In the genomic region with DNA sequence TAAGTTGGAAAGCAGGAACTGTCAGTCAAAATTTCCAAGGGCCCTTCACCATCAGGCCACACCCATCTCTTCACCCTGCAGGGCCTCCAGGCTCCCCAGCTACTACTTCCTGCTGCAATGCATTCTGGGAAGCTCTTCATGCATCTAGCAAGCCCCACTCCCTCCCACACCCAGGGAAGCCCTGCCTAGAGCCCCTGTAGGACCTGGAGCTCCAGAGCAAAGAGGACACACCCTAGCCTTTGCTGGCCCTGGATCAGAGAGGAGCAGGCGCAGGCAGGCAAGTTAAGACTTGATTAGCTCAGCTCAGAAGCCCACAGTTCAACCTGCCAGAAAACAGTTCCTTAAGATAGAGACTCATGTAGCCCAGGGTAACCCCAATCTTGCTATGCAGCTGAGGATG, we compare ENCODE assay signal across 8 mouse cellular contexts. TPM values are rescaled to one million over a fixed set of nuclear protein-coding genes. Genes with fewer than 3 reads are reported as not detected.
DNase-seq lines count a peak whose midpoint lies in the region; ATAC-seq and TF ChIP-seq lines count a peak whose summit lies in the region.

No protein-coding gene starts in this region.

- H3K9ac ChIP-seq in lung, embryonic 14.5 days, result no peak overlapping the region
- no peak overlapping the region for H3K9ac ChIP-seq in forebrain, postnatal 0 days

- 0 out of 2 replicates have a peak, but pooled peaks cover 7% of the 10 kb centered on the region for H3K36me3 ChIP-seq in lung, embryonic 14.5 days (ENCODE audit: insufficient read depth)
- H3K36me3 ChIP-seq in forebrain, postnatal 0 days (ENCODE audit: insufficient read depth), result no peaks in the 10 kb centered on the region

- H3K27ac ChIP-seq in lung, embryonic 14.5 days (ENCODE audit: low read depth), result peak overlapping the region; percentile 32; the same call in 1 of the 2 replicates
- no peak overlapping the region for H3K27ac ChIP-seq in forebrain, postnatal 0 days (ENCODE audit: low read depth, low read length)

- H3K4me1 ChIP-seq in lung, embryonic 14.5 days (ENCODE audit: insufficient read depth), result peaks cover 3% of the 10 kb centered on the region; the same call in 1 of the 2 replicates
- no peaks in the 10 kb centered on the region for H3K4me1 ChIP-seq in forebrain, postnatal 0 days (ENCODE audit: insufficient read depth)

- ATAC-seq in lung, embryonic 14.5 days (ENCODE audit: insufficient read depth), result peak; percentile 64
- ATAC-seq in forebrain, postnatal 0 days, result no peak

- H3K9me3 ChIP-seq in lung, embryonic 14.5 days (ENCODE audit: low read depth, low read length), result no peaks in the 10 kb centered on the region
- H3K9me3 ChIP-seq in forebrain, postnatal 0 days (ENCODE audit: low read length), result no peaks in the 10 kb centered on the region

- peak; percentile 14 for DNase-seq in embryo, embryonic 10 days (ENCODE audit: low spot score)
- DNase-seq in embryo, embryonic 9.5 days (ENCODE audit: extremely low spot score), result no peak
- DNase-seq in embryo, embryonic 10.5 days (ENCODE audit: low spot score), result peak; percentile 31
- DNase-seq in lung, embryonic 14.5 days, result peak; percentile 74
- peak; percentile 28 to 66 for DNase-seq in thymus, adult 18-20 months
- no peak for DNase-seq in cerebellum, adult 9-10 months
- DNase-seq in urinary bladder, postnatal 25 days (ENCODE audit: low spot score), result no peak
- no peak for DNase-seq in forebrain, postnatal 0 days

- 77% methylated on average over 1 of the region's 1 CpGs for WGBS in lung, embryonic 14.5 days
- 85% methylated on average over 1 of the region's 1 CpGs for WGBS in forebrain, postnatal 0 days

- no peak overlapping the region for H3K4me3 ChIP-seq in lung, embryonic 14.5 days (ENCODE audit: low read depth, low read length)
- no peak overlapping the region for H3K4me3 ChIP-seq in forebrain, postnatal 0 days (ENCODE audit: low read depth, low read length)

- H3K27me3 ChIP-seq in lung, embryonic 14.5 days (ENCODE audit: insufficient read depth, low read length), result no peaks in the 10 kb centered on the region
- no peaks in the 10 kb centered on the region for H3K27me3 ChIP-seq in forebrain, postnatal 0 days (ENCODE audit: insufficient read depth, low read length)

- no peak for TF ChIP-seq CTCF in lung, embryonic 14.5 days (IDR thresholded peaks at IDR 0.05; ENCODE audit: low read depth)
- no peak for TF ChIP-seq CTCF in forebrain, postnatal 0 days (IDR thresholded peaks at IDR 0.05; ENCODE audit: low read depth)

- H3K4me2 ChIP-seq in lung, embryonic 14.5 days, result no peak overlapping the region
- H3K4me2 ChIP-seq in forebrain, postnatal 0 days (ENCODE audit: low read depth), result no peak overlapping the region

RNA-seq across cellular contexts. Expression of a gene that starts 3.9 kb away (rescaled TPM):
- polyA plus RNA-seq in lung, embryonic 14.5 days (2014; fragmentation: Nextera tagmentation; extraction: Ambion mirVana), result 3.1 and 3.9 TPM in 2 replicates
- total RNA-seq in forebrain, postnatal 0 days (2014; rRNA removed), result 3.2 and 7.9 TPM in 2 replicates
- 9.1 and 11.3 TPM in 2 replicates for polyA plus RNA-seq in forebrain, postnatal 0 days (2015; fragmentation: Nextera tagmentation; extraction: Ambion mirVana)

RNA-seq across cellular contexts. Expression of a gene that starts 26.8 kb away (rescaled TPM):
- 0.11 and 0.18 TPM in 2 replicates for polyA plus RNA-seq in lung, embryonic 14.5 days (2014; fragmentation: Nextera tagmentation; extraction: Ambion mirVana)
- 0.62 and 0.95 TPM in 2 replicates for total RNA-seq in forebrain, postnatal 0 days (2014; rRNA removed)
- 1.4 and 1.6 TPM in 2 replicates for polyA plus RNA-seq in forebrain, postnatal 0 days (2015; fragmentation: Nextera tagmentation; extraction: Ambion mirVana)

RNA-seq across cellular contexts. Expression of a gene that starts 46.8 kb away (rescaled TPM):
- polyA plus RNA-seq in lung, embryonic 14.5 days (2014; fragmentation: Nextera tagmentation; extraction: Ambion mirVana), result 15.2 and 18.4 TPM in 2 replicates
- total RNA-seq in forebrain, postnatal 0 days (2014; rRNA removed), result 19.5 and 31.1 TPM in 2 replicates
- 10.7 and 15.2 TPM in 2 replicates for polyA plus RNA-seq in forebrain, postnatal 0 days (2015; fragmentation: Nextera tagmentation; extraction: Ambion mirVana)

RNA-seq across cellular contexts. Expression of a gene that starts 52.2 kb away (rescaled TPM):
- 0.18 and 0.53 TPM in 2 replicates for polyA plus RNA-seq in lung, embryonic 14.5 days (2014; fragmentation: Nextera tagmentation; extraction: Ambion mirVana)
- total RNA-seq in forebrain, postnatal 0 days (2014; rRNA removed), result 2.8 and 4.4 TPM in 2 replicates
- polyA plus RNA-seq in forebrain, postnatal 0 days (2015; fragmentation: Nextera tagmentation; extraction: Ambion mirVana), result 1.1 and 1.2 TPM in 2 replicates

RNA-seq across cellular contexts. Expression of a gene that starts 52.4 kb away (rescaled TPM):
- 18.1 and 18.7 TPM in 2 replicates for polyA plus RNA-seq in lung, embryonic 14.5 days (2014; fragmentation: Nextera tagmentation; extraction: Ambion mirVana)
- 76.2 and 84.7 TPM in 2 replicates for total RNA-seq in forebrain, postnatal 0 days (2014; rRNA removed)
- polyA plus RNA-seq in forebrain, postnatal 0 days (2015; fragmentation: Nextera tagmentation; extraction: Ambion mirVana), result 60.9 and 72.7 TPM in 2 replicates

Comparison
In these comparisons a context has a peak if more than half of its experiments do, and no peak if none do; other contexts are left out.
1. DNase-seq: peak in embryo, embryonic 10 days (single experiment), embryo, embryonic 10.5 days (single experiment), lung, embryonic 14.5 days (single experiment) and thymus, adult 18-20 months (2 of 2); none in embryo, embryonic 9.5 days (single experiment), cerebellum, adult 9-10 months (single experiment), urinary bladder, postnatal 25 days (single experiment) and forebrain, postnatal 0 days (single experiment).